In the genomic region with DNA sequence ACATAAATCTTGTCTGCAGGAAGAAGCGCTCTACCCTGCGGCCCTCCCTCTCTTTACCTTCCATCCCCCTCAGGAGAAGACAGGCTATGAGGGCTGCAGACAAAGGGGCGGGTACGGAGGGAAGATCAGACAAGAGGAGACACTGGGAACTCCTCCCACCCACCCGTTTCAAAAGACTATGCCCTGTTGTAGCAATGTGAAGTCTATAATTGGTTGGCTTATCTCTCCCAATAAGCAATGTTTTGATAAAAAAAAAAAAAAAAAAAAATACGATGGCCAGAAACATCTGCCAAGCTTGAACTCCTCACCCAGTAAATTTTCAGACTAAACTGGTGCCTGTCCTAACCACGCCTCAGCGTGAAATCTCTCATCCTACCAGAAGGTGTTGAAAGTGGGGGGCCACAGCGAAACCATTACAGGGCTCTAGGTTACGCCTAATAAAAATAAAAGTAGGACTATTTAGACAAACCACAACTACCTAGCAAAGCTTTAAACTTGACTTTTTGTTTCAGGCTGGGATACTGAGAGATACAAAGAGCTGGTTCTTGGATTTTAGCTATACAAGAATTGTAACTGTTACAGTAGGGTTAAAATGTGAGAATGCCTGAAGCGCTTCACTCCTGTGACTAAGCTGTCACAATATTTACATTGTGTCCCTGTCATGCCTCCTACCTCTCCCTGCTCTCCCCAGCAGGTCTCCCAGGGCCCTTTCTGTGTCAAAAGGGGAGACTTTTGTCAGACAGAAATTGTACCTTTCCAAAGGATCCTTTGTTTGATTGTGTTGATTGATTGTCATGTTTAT, we compare ENCODE assay signal across 9 mouse cellular contexts.
DNase-seq lines count a peak whose midpoint lies in the region; ATAC-seq and TF ChIP-seq lines count a peak whose summit lies in the region.
"Had no signal": no experiment of that assay in that cellular context is flagged by ENCODE, and none has a peak within 500 bp of the region (broad histone marks: within the 10 kb centered on the region; RNA-seq: fewer than 3 reads in every experiment).

No protein-coding gene starts in this region.

- DNase-seq in cerebellum, postnatal 10 days = peak; percentile 43 to 61
- DNase-seq in cerebellum, adult 11 months = no peak
- peak; percentile 63 for DNase-seq in liver, adult 2 months (ENCODE audit: extremely low read depth, low read depth, low spot score)
- DNase-seq in hindbrain, embryonic 14.5 days (ENCODE audit: low spot score) = no peak
- no peak for DNase-seq in thymus, postnatal 36 days
- DNase-seq in left cerebral cortex, adult 18-20 months (ENCODE audit: low spot score in 2 of 2) = no peak
- DNase-seq: kidney, adult 8-10 months had no signal

- no peak overlapping the region for H3K4me3 ChIP-seq in liver, adult 2 months (ENCODE audit: insufficient read depth, low read depth, low read length)
- H3K4me3 ChIP-seq in liver, embryonic 12.5 days = no peak overlapping the region
- H3K4me3 ChIP-seq in hindbrain, embryonic 14.5 days (replicated peaks; ENCODE audit: low read length) = no peak overlapping the region
- H3K4me3 ChIP-seq in neural tube, embryonic 14.5 days (ENCODE audit: low read depth, low read length) = no peak overlapping the region

- no peaks in the 10 kb centered on the region for H3K9me3 ChIP-seq in liver, embryonic 12.5 days (replicated peaks)
- H3K9me3 ChIP-seq in hindbrain, embryonic 14.5 days (ENCODE audit: control insufficient read depth, low read length) = no peaks in the 10 kb centered on the region
- H3K9me3 ChIP-seq in neural tube, embryonic 14.5 days (ENCODE audit: control insufficient read depth, low read length) = no peaks in the 10 kb centered on the region

- no peaks in the 10 kb centered on the region for H3K79me2 ChIP-seq in liver, adult 2 months (ENCODE audit: control insufficient read depth, insufficient read depth, low read length)

- WGBS in liver, adult 2 months = 34% methylated on average over 11 of the region's 11 CpGs
- 32% methylated on average over 11 of the region's 11 CpGs for WGBS in liver, embryonic 12.5 days (ENCODE audit: insufficient replicate concordance)
- WGBS in hindbrain, embryonic 14.5 days = 10% methylated on average over 11 of the region's 11 CpGs
- WGBS in neural tube, embryonic 14.5 days = 3% methylated on average over 11 of the region's 11 CpGs

- no peak overlapping the region for H3K27ac ChIP-seq in liver, adult 2 months (replicated peaks; ENCODE audit: insufficient read depth, low read depth, low read length)
- H3K27ac ChIP-seq in liver, embryonic 12.5 days = no peak overlapping the region
- 0 out of 2 replicates have a peak overlapping the region, but pooled peaks have one; percentile 30 for H3K27ac ChIP-seq in hindbrain, embryonic 14.5 days
- peak overlapping the region; percentile 16; the same call in 1 of the 2 replicates for H3K27ac ChIP-seq in neural tube, embryonic 14.5 days (ENCODE audit: low read depth, low read length)

- peaks cover 1% of the 10 kb centered on the region; the same call in 1 of the 2 replicates for H3K4me1 ChIP-seq in liver, adult 2 months (ENCODE audit: control insufficient read depth, insufficient read depth, low read length)
- H3K4me1 ChIP-seq in liver, embryonic 12.5 days = 0 out of 2 replicates have a peak, but pooled peaks cover 5% of the 10 kb centered on the region
- peaks cover 39% of the 10 kb centered on the region for H3K4me1 ChIP-seq in hindbrain, embryonic 14.5 days (replicated peaks; ENCODE audit: control insufficient read depth, insufficient read depth, low read length)
- peaks cover 31% of the 10 kb centered on the region for H3K4me1 ChIP-seq in neural tube, embryonic 14.5 days (ENCODE audit: control insufficient read depth, insufficient read depth, low read length)

- no peak for TF ChIP-seq CTCF in liver, adult 2 months (IDR thresholded peaks at IDR 0.05; ENCODE audit: low read depth, low read length)

- no peak overlapping the region for H3K4me2 ChIP-seq in liver, embryonic 12.5 days
- H3K4me2 ChIP-seq in hindbrain, embryonic 14.5 days (replicated peaks) = peak overlapping the region; percentile 41
- H3K4me2 ChIP-seq in neural tube, embryonic 14.5 days (ENCODE audit: low read depth, low read length) = peak overlapping the region; percentile 38

- H3K9ac ChIP-seq in liver, adult 2 months (ENCODE audit: low read depth, low read length) = no peak overlapping the region
- no peak overlapping the region for H3K9ac ChIP-seq in liver, embryonic 12.5 days
- H3K9ac ChIP-seq in hindbrain, embryonic 14.5 days = peak overlapping the region; percentile 4; the same call in 1 of the 2 replicates
- no peak overlapping the region; the same call in 1 of the 2 replicates for H3K9ac ChIP-seq in neural tube, embryonic 14.5 days (replicated peaks; ENCODE audit: low read depth, low read length)

- H3K36me3 ChIP-seq in liver, adult 2 months (ENCODE audit: control insufficient read depth, insufficient read depth, low read length) = no peaks in the 10 kb centered on the region
- H3K36me3 ChIP-seq in liver, embryonic 12.5 days = no peaks in the 10 kb centered on the region
- no peaks in the 10 kb centered on the region for H3K36me3 ChIP-seq in hindbrain, embryonic 14.5 days (replicated peaks; ENCODE audit: control insufficient read depth, insufficient read depth)
- no peaks in the 10 kb centered on the region for H3K36me3 ChIP-seq in neural tube, embryonic 14.5 days (ENCODE audit: control insufficient read depth, insufficient read depth, low read length)

- TF ChIP-seq POLR2A in liver, adult 2 months (IDR thresholded peaks at IDR 0.05; ENCODE audit: extremely low read depth, insufficient read depth, low read length) = no peak

- H3K27me3 ChIP-seq in liver, adult 2 months (ENCODE audit: control insufficient read depth, insufficient read depth, low read length) = no peaks in the 10 kb centered on the region
- peaks cover 8% of the 10 kb centered on the region for H3K27me3 ChIP-seq in liver, embryonic 12.5 days (replicated peaks)
- peaks cover 3% of the 10 kb centered on the region for H3K27me3 ChIP-seq in hindbrain, embryonic 14.5 days (ENCODE audit: control insufficient read depth, insufficient read depth, low read length)
- no peaks in the 10 kb centered on the region for H3K27me3 ChIP-seq in neural tube, embryonic 14.5 days (ENCODE audit: control insufficient read depth, insufficient read depth, low read length)

- ATAC-seq in liver, embryonic 12.5 days = no peak
- no peak for ATAC-seq in hindbrain, embryonic 14.5 days (ENCODE audit: low FRiP score)
- ATAC-seq in neural tube, embryonic 14.5 days (ENCODE audit: low read depth) = peak; percentile 62

Comparison
In these comparisons a context has a peak if more than half of its experiments do, and no peak if none do; other contexts are left out.
1. DNase-seq: peak in cerebellum, postnatal 10 days (2 of 2) and liver, adult 2 months (single experiment); none in cerebellum, adult 11 months (single experiment), hindbrain, embryonic 14.5 days (single experiment), thymus, postnatal 36 days (0 of 2) and left cerebral cortex, adult 18-20 months (0 of 2).
2. H3K27ac ChIP-seq: peak in hindbrain, embryonic 14.5 days (single experiment) and neural tube, embryonic 14.5 days (single experiment); none in liver, adult 2 months (single experiment) and liver, embryonic 12.5 days (single experiment).